Mouse (Mus musculus) thymus, postnatal 10 days (tissue): ENCODE data around the gene A030005K14Rik.

Source experiments
- DNase-seq, 2 experiments: peaks; one replicate each; pipeline ENCODE4 v3.0.0; 2021; ENCODE audit warnings: low spot score in 2 of 2

Gene A030005K14Rik

GRCm38 (mm10) chr1:83059278-83059677 lies at the start of gene A030005K14Rik:
Gene A030005K14Rik (minus strand): TSS chr1:83059378.
- DNase-seq, result no peak

- no peak for DNase-seq
These were observed 48.3 kb upstream of the A030005K14Rik start for GRCm38 (mm10) chr1:83107410-83107978.

GRCm38 (mm10) chr1:83105464-83105863 lies 46.3 kb upstream of the A030005K14Rik start:
- DNase-seq, result no peak

GRCm38 (mm10) chr1:83101891-83102290 lies 42.7 kb upstream of the A030005K14Rik start:
- DNase-seq, result no peak

- no peak for DNase-seq
These were observed 40.5 kb upstream of the A030005K14Rik start for GRCm38 (mm10) chr1:83099580-83100137.

- DNase-seq, result no peak
These were observed 40.0 kb upstream of the A030005K14Rik start for GRCm38 (mm10) chr1:83099160-83099559.

GRCm38 (mm10) chr1:83096935-83097334 lies 37.8 kb upstream of the A030005K14Rik start:
- DNase-seq, result no peak

GRCm38 (mm10) chr1:83091268-83091667 lies 32.1 kb upstream of the A030005K14Rik start:
- no peak for DNase-seq

GRCm38 (mm10) chr1:83084790-83085189 lies 25.6 kb upstream of the A030005K14Rik start:
- no peak for DNase-seq

GRCm38 (mm10) chr1:83077016-83077415 lies 17.8 kb upstream of the A030005K14Rik start:
- no peak for DNase-seq

- peak in 1 of 2 experiments; percentile 16 for DNase-seq
These were observed 17.2 kb upstream of the A030005K14Rik start for GRCm38 (mm10) chr1:83076190-83076917.

- DNase-seq, result no peak
These were observed 16.5 kb upstream of the A030005K14Rik start for GRCm38 (mm10) chr1:83075526-83076189.

GRCm38 (mm10) chr1:83067205-83067604 lies 8.0 kb upstream of the A030005K14Rik start:
- DNase-seq, result no peak

GRCm38 (mm10) chr1:83066577-83066976 lies 7.4 kb upstream of the A030005K14Rik start:
- DNase-seq, result no peak

GRCm38 (mm10) chr1:83064851-83065250 lies 5.7 kb upstream of the A030005K14Rik start:
- no peak for DNase-seq

- DNase-seq, result no peak
These were observed 1.5 kb upstream of the A030005K14Rik start, which contains the start of gene Krtap28-13 for GRCm38 (mm10) chr1:83060643-83061042. Gene Krtap28-13 (plus strand): TSS chr1:83060930.

GRCm38 (mm10) chr1:83058481-83058880 lies 697 bp downstream of the A030005K14Rik start:
- DNase-seq, result no peak

- DNase-seq, result no peak
These were observed 14.2 kb downstream of the A030005K14Rik start, which contains the start of gene Gm47969 for GRCm38 (mm10) chr1:83044882-83045427. Gene Gm47969 (plus strand): TSS chr1:83044932.

- no peak for DNase-seq
These were observed 16.8 kb downstream of the A030005K14Rik start, which contains the start of gene Krtap28-10 for GRCm38 (mm10) chr1:83042380-83042779. Gene Krtap28-10 (minus strand): TSS chr1:83042480.

- DNase-seq, result no peak
These were observed 20.1 kb downstream of the A030005K14Rik start for GRCm38 (mm10) chr1:83039080-83039479.

- DNase-seq, result no peak
These were observed 21.0 kb downstream of the A030005K14Rik start, which contains the start of gene Slc19a3 for GRCm38 (mm10) chr1:83038109-83038672. Gene Slc19a3 (minus strand): TSS chr1:83038448.
